Mouse (Mus musculus) ovary, postnatal 10 days (tissue): ENCODE data around the gene Spata32.

Experiments used
- DNase-seq: peaks from one replicate; pipeline ENCODE4 v3.0.0; 2022; ENCODE audit warnings: low spot score

Gene Spata32

DNA sequence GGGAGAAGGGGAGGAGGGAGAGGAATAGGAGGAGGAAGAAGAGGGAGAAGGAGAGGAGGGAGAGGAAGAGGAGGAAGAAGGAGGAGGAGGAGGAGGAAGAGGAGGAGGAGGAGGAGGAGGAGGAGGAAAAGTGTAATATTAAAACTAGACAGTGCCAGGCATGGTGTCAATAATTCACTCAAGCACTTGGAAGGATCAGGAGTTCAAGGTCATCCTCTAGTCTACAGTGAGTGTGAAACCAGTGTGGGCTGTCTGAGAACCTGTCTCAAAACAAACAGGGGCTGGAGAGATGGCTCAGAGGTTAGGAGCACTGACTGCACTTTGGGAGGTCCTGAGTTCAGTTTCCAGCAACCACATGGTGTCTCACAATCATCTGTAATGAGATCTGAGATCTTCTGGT lies 15.9 kb downstream of the Spata32 start:
- DNase-seq = no peak

DNA sequence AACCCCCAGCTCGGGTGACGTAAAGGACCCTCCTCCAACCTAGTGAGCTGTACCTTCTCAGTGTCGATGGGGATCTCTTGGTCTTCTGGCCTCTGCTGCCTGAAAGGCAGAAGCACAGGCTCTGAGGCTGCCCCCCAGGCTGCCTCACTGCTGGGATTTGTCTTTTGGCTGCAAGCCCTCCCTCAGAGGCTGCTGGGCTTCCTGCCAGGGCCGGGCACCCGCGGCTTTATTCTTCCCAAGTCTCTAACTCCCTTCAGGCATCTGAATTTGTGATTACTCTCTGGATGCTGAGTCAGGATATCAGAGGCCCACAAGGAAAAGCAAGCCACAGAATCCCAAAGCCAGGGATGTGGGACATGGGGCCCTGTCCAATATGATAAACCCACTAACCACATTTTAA lies 16.6 kb downstream of the Spata32 start:
- DNase-seq = peak; percentile 35

DNA sequence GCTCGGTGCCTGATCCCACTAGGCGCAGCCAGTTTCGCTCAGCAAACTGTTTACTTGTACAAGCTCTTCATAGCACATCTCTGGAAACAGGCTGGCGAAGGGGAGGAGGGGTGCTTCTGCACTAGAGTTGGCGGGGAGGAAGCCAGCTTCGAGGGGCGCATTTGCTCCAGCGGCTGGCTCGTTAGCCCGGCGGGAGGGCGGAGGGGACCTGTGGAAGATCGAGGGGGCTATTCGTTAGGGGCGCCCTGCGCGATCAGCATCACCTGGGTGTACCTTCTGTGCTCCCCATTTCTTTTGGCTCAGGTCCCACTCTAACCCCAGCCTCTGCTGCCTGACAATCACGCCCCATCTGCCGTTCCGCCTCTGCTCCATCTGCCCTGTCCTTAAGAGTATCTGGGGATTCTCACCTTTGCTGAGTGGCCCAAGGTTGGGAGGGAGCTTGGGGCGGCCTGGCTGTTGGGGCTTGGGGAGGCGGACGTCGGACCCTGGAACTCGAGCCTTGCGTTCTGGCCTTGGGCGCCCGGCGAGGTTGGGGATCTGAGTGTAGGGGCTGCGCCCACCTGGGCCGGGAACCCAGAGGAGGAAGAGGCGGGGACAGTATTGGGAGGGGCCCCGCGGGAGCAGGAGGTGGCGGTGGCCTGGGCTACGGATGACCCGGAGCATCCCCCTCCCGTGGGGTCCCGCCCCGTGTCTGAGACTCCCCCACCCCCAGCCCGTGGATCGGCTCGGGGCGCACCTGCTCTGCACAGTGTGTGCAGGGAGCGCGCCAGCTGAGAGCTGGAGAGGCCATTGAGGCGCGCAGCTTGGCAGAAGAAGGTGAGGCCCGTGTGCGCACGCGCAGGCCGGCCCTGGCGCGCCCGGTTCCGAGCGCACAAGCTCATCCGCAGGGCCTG lies 19.1 kb downstream of the Spata32 start:
- no peak for DNase-seq

DNA sequence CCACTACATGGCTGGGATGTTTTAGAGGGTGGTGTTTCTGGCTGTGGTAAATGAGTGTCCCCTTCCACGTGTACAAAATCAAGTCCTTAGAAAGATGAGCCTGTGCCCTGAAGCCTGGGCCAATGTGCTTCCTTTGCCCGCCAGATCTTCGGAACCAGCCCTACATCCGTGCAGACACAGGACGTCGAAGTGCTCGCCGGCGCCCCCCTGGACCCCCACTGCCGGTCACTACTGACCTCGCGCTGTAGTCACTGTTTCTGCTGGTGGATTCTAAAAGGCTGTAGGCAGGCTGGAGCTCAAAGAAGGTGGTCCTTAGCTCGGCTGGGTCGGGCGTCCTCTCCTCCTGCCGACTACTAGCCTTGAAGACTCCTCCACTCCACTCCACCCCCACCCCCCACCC lies 19.9 kb downstream of the Spata32 start:
- no peak for DNase-seq

DNA sequence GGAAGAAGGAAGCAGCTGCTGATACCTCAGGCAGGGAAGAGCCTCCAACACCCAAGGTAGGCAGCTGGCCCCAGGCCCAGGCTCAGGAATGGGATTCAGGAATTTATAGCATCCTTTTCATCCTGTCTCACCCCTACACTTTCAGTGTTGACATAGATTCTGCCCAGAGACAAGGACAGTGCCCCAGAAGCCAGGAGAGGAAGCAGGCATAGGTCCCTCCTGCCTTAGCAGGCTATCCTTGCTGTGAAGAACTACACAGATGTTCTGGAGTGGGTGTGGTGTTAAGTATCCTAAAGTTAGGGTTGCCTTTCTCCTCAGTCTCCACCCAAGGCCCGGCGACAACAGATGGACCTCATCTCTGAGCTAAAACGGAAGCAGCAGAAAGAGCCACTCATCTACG lies 20.9 kb downstream of the Spata32 start:
- no peak for DNase-seq

DNA sequence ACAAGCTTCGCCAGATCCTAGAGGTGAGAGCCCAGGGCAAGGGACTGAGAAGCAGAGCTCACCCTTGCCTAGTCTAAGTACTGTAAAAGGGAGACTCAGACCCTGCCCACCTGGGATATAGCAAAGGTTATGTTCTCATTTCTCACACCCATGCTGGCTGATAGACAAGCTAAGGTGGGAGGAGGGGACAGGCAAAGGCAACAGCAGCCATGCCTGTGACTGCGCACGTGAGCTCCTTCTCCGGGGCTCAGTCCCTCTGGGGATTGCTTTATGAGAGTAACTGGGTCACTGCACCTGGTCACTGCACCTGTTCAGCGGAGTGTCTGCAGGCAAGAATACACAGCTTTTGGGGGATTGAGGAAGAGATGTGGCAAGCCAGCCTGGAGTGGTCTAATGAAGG lies 22.6 kb downstream of the Spata32 start:
- DNase-seq = no peak

DNA sequence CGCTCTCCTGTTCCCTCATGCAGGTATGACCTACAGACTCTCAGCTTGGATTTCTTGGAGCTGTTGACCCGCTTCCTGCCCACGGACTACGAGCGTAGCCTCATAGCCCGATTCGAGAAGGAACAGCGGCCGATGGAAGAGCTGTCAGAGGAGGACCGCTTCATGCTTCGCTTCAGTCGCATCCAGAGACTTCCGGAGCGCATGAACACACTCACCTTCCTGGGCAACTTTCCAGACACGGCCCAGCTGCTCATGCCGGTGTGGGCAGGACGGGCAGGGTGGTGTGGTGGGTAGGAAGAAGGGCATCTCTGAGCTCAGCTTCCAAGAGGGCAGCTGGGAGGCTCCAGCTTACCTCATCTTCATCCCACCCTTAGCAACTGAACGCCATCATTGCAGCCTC lies 23.0 kb downstream of the Spata32 start:
- no peak for DNase-seq

DNA sequence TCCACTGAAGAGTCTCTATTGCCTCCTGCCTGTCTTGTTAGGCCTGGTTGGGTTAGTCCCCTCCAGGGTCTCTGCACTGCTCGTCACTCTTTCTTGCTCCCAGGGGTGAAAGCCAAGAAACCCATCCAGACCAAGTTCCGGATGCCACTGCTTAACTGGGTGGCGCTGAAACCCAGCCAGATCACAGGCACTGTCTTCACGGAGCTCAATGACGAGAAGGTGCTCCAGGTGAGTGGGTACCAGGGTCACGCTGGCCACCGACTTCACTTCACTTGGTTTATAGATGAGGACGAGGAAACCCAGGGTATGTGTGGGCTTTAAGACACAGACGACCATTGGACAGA lies 24.4 kb downstream of the Spata32 start:
- DNase-seq = no peak

DNA sequence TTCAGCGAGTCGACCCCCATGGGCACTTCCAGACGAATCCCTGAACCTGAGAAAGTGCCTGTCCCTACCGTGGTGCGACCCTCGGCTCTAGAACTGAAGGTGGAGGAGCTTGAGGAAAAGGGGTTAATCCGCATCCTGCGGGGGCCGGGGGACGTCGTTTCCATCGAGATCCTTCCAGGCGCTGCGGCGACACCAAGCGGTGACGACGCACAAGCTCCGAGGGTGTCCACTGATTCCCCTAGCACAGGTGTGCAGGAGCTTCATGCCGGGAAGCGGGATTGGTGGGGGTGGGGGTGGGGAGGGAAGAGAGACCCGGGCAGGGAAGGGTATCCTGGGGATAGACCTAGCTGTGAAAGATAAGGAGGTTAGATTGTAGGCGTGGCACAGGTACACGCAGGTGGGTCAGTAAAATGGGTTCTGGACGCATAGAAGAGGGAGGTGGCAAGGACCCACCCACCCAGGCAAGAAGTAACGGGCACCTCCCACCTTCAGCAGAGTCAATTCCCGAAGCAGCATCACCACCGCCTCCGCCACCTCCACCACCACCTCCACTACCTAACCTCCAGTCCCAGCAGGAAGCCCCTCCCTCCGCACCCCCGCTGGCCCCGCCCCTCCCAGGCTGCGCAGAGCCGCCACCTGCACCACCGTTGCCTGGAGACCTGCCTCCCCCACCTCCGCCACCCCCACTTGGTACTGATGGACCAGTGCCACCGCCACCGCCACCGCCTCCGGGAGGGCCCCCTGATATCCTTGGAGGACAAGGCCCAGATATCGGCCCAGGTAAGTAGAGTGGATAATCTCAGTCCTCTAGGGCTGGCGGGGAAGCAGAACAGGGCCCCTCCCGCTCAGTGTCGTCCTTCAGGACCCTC lies 25.0 kb downstream of the Spata32 start:
- no peak for DNase-seq

DNA sequence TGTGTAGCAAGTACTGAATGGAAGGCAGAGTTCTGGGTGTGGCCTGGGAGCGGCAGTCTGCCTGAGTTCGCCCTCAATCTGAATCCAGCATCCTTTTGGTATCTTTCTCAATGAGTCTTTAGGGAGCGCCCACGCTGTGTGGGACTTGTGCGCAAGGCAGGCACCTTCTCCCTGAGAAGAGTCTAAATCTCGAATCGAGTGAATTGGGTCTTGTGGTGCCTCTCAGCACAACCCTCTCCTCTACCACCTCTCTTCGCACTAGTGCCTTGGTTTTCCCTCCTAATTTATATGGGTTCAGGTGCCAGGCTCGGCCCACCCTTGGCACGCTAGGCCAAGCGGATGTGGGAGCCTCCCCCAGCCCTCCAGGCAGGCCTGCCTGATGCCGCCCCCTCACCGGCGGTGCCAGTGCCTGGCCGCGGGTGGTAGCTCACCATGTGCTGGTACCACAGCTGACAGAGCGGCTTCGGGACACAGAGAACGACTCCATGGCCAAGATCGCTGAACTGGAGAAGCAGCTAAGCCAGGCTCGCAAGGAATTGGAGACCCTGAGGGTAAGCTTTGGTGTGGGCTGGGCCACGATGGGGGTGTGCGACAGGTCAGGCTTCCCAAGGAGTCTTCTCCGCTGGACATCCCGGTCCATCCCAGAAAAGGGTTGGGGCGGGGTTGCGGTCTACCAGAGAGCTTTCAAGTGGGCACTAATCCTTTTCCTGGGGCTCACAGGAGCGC lies 25.8 kb downstream of the Spata32 start:
- DNase-seq = no peak

DNA sequence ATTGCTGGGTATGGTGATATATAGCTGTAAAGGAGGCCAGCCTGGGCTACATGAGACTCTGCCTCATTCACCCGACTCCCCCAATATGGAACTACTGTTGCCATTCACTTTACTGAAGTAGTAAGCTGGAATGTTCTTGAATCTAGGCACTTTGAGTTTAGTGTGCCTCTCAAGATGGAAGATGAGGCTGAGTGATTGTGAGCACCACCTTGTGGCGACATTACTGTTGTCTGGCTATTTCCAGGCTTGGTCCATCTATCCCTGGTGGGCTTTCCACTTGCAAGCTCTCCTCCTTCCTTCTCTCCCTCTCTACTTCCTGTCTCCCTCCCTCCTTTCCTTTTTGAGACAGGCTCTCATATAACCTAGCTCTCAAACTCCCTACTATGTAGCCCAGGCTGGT lies 33.3 kb downstream of the Spata32 start:
- no peak for DNase-seq

DNA sequence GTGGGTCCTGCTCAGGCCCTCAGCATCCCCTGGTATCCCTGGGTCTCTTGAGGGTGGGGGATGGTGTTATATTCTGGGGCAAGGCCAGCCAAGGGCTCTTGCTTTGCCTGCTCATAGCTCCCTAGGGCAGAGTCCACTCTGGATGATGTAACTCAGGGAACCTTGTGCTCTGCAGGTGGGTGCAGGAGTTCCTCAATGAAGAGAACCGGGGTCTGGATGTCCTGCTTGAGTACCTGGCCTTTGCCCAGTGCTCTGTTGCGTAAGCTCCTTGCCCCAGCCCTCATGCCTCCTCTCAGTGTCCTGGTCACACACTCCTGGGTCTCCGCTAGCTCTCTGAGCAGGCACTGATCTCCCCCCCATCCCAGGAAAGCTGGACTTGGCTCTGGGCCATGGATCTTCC lies 36.3 kb downstream of the Spata32 start:
- DNase-seq = no peak

DNA sequence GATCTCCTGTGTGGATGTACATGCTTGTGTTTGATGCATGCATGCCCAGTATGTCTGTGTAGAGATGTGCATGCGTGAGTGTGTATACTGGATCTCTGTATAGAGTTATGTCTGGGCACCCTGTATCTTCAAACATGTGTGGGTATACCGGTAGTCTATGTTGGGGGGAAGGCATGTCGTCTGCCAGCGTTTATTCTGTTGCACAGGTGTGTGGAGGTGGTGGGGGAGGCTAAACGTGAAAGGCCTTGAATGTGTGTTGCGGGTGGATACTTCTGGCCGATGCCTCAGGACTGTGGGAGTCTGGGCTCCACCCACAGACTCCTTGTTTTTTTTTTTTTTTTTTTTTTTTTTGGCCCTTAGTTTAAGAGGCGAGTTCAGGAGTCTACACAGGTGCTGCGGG lies 36.9 kb downstream of the Spata32 start:
- DNase-seq = no peak

DNA sequence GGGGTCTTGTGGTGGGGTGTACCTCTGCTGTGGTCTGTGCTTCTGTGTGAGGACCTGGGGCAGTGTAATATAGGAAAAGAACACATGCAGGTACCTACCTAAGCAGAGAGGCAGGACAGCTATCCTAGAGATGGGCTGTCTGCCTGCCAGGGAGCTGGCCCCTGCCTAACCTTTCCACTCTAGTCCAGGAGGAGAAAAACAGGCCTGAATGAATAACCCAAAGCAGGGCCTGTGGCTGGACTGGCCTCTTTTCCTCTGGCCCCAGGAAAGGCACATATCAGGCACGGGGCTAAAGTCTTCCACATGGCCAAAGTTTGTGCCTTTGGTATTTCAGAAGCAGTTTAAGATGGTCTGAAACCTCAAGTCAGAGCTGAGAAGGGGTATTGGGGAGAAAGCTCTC lies 37.8 kb downstream of the Spata32 start:
- no peak for DNase-seq

DNA sequence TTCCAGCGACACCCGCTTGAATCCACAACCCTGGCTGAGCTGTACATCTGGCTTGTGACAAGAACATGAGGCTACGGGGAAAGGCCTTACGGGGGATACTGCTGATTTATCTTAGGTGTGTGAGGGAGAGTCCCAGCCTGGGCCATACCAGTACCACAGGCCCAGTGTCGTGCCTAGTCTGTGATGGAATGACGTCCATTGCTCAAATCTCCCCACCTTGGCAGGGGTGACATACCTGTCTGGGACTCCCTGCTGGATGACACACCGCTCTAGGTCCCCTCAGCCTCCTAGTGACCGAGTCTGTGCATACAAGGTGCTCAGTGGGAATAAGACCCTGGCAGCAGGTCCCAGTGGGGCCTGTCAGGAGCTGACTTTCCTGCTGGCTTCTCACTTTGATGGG lies 39.5 kb downstream of the Spata32 start:
- DNase-seq = no peak

DNA sequence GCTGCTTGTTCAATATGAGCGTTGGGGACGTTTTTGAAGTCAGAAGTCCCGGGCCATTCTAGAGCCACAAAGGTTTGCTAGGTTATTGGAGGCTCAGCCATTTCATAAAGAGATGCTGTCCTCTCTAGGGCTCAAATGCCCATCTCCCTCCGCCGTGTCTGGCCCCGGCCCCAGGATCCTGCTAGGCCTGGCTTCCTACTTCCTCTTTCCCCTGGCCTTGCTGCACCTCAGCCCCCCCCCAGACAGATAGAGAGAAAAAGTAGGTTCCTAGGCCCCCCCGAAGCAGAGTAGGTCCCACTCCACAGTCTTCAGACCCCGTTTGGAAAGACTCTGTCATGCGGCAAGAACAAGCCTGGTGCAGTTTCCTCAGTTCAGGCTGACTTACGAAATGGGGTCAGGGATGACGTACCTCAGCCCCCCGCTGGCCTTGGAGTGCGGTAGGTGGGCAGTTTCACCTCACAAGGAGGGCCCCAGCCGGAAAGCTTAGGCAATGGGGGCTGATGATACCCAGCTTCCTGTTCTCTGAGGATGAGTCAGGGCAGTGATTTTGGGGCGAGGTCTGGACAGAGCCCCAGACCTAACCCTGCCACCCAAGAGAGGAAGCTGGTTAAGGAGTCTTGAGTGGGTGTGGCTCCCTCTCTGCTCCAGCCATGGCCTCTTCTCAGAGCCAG lies 40.3 kb downstream of the Spata32 start:
- no peak for DNase-seq

DNA sequence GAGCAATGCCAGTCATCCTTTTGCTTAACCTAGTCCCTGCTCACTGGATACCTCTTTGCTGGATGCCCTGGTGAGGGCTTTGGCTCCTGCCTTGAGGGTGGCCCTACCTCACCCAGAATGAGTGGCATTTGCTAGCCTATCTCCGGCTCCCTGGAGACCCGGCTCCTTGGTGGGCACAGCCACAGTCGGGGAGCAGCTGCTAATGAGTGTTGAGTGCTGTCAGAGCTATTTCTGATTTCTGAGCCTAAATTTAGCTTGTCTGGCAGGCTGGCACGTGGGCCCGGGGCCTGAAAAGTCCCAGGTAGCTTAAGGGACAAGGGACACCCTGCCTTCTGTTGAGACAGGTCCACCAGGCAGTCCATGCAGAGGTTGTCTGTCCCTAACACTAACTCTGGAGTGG lies 41.0 kb downstream of the Spata32 start:
- DNase-seq = no peak

DNA sequence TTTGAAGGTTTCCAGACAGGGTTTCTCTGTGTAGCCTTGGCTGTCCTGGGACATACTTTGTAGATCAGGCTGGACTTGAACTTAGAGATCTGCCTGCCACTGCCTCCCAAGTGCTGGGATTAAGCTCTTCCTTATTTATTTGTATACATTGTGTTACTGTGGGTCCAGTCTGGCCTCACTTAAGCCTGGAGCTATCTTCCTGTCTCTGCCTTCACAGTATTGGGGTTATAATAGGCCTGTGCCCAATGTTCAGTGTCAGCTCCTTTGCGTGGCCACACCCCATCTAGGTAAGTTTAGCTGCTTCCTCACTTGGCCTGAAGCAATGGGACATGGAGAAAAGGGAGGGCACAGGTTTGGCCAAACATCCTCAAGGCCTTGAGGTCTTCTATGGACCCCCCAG lies 41.7 kb downstream of the Spata32 start:
- DNase-seq = no peak

DNA sequence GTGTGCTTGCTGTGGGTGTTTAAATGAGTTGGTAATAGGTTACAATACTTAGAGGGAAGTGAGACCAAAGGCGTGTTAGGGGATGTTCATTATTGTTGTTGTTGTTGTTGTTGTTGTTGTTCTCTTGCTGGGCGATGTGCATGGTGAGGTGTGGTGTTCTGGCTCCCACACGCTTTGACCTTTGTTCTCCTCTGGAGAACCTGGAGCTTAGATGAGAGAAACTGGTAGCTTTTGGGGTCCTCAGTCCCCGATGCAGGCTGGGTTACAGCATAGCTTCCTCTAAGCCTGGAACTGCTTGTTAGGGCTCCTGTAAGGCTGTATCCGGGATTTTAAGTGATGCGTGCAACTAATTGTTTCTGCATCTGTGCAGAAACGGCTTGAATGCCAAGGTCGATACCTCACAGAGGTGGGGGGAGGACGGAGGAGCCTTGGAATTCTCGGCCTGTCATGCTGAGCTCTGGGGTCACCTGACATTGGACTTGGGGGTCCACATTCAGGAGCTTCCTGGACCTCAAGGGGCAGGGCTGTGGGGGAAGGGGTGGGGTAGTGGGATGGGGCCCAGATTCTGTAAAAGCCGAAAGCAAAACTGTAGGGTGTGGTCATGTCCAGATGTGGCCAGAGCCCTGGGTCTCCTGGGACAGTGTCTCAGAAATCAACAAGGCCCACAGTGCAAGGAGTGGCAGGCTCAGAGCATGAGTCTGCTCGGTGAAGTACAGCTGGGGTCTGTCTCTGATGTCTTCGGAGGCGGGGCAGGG lies 42.4 kb downstream of the Spata32 start:
- no peak for DNase-seq

DNA sequence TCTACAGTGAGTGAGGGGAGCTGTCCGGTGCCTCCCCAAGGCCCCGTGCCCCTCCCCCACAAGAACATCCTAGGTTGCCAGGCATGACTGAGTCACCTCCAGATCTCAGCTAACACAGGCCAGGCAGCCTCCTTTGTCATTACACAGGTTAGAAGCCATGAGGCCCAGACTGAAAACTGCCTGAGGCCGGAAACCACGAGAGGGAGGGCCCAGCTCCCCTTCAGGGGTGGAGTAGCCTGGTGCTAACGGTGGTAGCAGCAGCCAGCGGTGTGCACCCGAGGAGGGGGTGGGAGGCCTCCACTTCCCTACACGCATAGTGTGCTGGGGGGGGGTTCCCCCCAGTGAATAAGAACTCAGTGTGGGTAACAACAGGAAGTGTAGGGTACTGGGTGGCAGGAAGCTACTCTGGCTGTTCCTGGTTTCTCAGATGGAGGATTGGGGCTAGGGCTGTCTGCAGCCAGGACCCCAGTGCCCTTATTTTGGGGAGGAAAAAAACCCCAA lies 43.3 kb downstream of the Spata32 start:
- DNase-seq = no peak

DNA sequence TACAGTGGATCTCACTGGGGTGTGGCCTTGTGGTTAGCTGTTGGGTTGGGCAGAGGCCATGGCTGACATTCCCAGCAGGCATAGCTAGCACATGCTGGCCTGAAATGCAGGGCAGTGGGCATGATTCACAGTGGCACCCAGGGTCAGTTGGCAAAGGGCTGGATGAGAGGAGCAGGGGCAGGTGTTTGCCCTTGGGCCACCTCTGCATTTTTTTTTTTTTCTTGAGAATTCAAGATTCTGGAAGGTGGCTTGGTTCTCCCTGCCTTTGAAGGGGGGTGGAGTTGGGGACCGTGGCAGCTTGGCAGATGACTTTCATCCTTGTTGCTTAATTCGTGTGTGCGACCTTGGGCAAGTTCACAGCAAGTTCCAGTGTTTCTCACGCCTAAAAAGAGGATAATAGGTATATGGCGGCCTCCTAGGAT lies 43.8 kb downstream of the Spata32 start:
- DNase-seq = no peak
